Mouse (Mus musculus) stomach, postnatal 0 days (tissue): ENCODE results near the gene Mcm10. TPM values are rescaled to one million over a fixed set of nuclear protein-coding genes. Genes with fewer than 3 reads are reported as not detected.

ENCODE experiments used
- ATAC-seq: fragments of 200-750 bp; cut with Nextera tagmentation; 2 replicates; pipeline ENCODE4 v1.8.0; 2017; ENCODE audit not compliant: low FRiP score, low TSS enrichment
- DNase-seq: peaks from one replicate; pipeline ENCODE4 v3.0.0-alpha.2; 2016; ENCODE audit warnings: low spot score
- H3K27ac ChIP-seq: fragments of 300-500 bp; sonication (generic); replicated peaks from 2 replicates; pipeline ENCODE4 v1.5.1; 2014; ENCODE audit warnings: mild to moderate bottlenecking, control low read depth
- H3K27me3 ChIP-seq: fragments of 300-500 bp; sonication (generic); 2 replicates; pipeline ENCODE4 v1.6.1; 2014; ENCODE audit warnings: low read length; ENCODE audit not compliant: control insufficient read depth, insufficient read depth
- H3K36me3 ChIP-seq: fragments of 300-500 bp; sonication (generic); 2 replicates; pipeline ENCODE4 v1.6.1; 2014; ENCODE audit warnings: low read length, mixed read lengths; ENCODE audit not compliant: control insufficient read depth, insufficient read depth
- H3K4me1 ChIP-seq: fragments of 300-500 bp; sonication (generic); replicated peaks from 2 replicates; pipeline ENCODE4 v1.6.1; 2014; ENCODE audit warnings: antibody characterized with exemption; ENCODE audit not compliant: control insufficient read depth, insufficient read depth
- H3K4me2 ChIP-seq: fragments of 300-500 bp; sonication (generic); replicated peaks from 2 replicates; pipeline ENCODE4 v1.6.1; 2014; ENCODE audit warnings: low read depth, mild to moderate bottlenecking, control low read depth, moderate library complexity
- H3K4me3 ChIP-seq: fragments of 300-500 bp; sonication (generic); 2 replicates; pipeline ENCODE4 v1.5.1; 2014; ENCODE audit warnings: low read depth, low read length, control low read depth
- H3K9ac ChIP-seq: fragments of 300-500 bp; sonication (generic); 2 replicates; pipeline ENCODE4 v1.6.1; 2014; ENCODE audit warnings: mild to moderate bottlenecking, low read length, control low read depth, mixed read lengths
- H3K9me3 ChIP-seq: fragments of 300-500 bp; sonication (generic); 2 replicates; pipeline ENCODE4 v1.6.1; 2016; ENCODE audit warnings: low read length; ENCODE audit not compliant: control insufficient read depth
- CTCF ChIP-seq: IDR thresholded peaks from 2 replicates; pipeline ENCODE4 v1.5.1; 2016; ENCODE audit warnings: antibody characterized with exemption, low read depth, mild to moderate bottlenecking, moderate library complexity
- EP300 ChIP-seq: optimal IDR thresholded peaks from 2 replicates; pipeline ENCODE3; 2016; ENCODE audit warnings: antibody characterized with exemption
- WGBS: fragments of 180-500 bp; shearing (Covaris S2); extraction: QIAGEN DNeasy Blood & Tissue Kit; methylation state at CpG from one replicate; pipeline ENCODE4 v1.1.7; 2014; 5-methylcytosine and 5-hydroxymethylcytosine counted together
- polyA plus RNA-seq: library from polyadenylated mRNA; unstranded; fragments of >200 nt; fragmentation: Nextera tagmentation; extraction: Ambion mirVana; gene quantifications from 2 replicates; pipeline ENCODE4 v1.2.1, GENCODE M21; 2015

The Mcm10 gene
- polyA plus RNA-seq, 1 experiment from 2014 or later, result 6.1 TPM

DNA sequence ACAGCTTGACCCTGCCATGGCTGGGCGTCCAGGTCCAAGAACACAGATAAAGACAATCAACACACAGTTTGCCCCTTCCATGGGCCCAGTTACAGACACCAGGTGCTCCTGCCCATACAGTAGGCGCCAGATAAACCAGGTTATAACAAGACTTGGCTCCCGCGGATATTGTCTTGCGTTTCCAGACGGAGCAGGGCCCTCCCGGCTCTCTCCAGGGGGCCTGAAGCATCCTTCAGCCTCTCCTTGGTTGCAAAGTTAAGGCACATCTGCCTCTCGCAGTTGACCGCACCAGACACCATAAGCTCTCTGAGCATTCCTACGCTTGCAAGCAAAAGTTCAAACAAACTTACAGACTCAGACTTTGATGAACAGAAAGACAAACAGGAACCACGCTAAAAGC is 71.7 kb downstream of the Mcm10 start:
- no peak for TF ChIP-seq EP300
- no peak for TF ChIP-seq CTCF

More for the DNA sequence above, 71.7 kb downstream of the Mcm10 start:
- Histone ChIP-seq H3K27ac (no peak overlapping the region), H3K9ac (no peak overlapping the region), H3K4me2 (no peak overlapping the region), H3K4me1 (no peaks in the 10 kb centered on the region), H3K36me3 (no peaks in the 10 kb centered on the region), H3K9me3 (no peaks in the 10 kb centered on the region), H3K27me3 (no peaks in the 10 kb centered on the region), H3K4me3 (no peak overlapping the region)
- WGBS, result 92% methylated on average over 11 of the region's 11 CpGs
- DNase-seq, result no peak
- no peak for ATAC-seq

Other genes starting within 250 kb of the Mcm10 start
- gene Sephs1, start 131.2 kb downstream of the Mcm10 start, polyA plus RNA-seq, result 23.5 and 25.7 TPM in 2 replicates
- 180 and 185 TPM in 2 replicates for gene Phyh, start 93.8 kb downstream of the Mcm10 start, polyA plus RNA-seq
- not detected in 2 replicates for gene Ucma, start 36.7 kb downstream of the Mcm10 start, polyA plus RNA-seq
- gene Optn, start 51.3 kb upstream of the Mcm10 start, polyA plus RNA-seq, result 16.6 and 17.0 TPM in 2 replicates
- 24.4 and 32.1 TPM in 2 replicates for gene Ccdc3, start 125.0 kb upstream of the Mcm10 start, polyA plus RNA-seq